Mouse (Mus musculus): ENCODE results near the gene Dhx16.

The Dhx16 gene

DNA sequence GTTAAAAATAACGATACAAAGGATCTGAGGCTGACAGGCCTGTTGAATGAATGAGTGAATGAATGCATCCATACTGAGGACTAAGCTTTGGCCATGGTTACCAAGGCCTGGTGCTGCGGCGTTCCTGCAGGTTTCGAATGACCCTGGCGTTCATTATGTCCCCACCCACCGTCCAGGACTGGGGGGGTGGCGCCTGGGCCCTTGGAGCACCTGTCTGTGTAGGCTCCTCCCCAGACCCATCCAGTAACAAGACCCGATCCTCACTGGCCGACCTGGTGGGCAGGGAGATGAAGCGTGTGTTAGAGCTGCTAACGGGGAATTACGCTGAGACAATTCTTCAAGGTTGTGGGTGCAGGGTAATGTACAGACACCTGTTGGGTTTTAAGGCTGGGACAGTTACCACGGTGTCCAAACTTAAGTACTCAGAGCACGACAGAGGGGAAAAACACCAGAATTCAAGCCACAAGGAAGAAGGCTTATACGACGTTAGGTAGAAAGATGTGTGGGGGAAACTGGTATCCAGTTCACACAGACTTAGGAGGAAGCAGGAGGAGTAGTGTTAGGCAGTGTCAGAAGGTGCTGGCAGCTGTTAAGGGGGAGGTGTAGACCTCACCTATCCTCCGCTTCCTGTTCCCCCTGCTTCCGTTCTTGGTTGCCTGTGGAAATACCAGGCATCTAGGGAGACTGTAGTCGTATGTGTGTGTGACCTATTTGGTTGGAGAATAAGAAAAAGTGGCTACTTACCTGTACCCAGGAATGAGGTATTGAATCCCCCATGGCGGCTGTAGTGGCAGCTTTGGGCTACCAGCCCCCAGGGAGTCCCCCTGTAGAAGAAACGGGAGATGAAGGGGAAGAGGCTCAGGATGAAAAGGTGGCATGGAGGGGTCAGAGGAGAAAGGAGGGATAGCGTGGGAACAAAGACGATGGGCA, 18.3 kb downstream of the Dhx16 start:
- DNase-seq (ENCODE audit: low read depth) = no peak

- DNase-seq (ENCODE audit: low read depth) = no peak
Observed at GRCm38 (mm10) chr17:35900636-35901035, 21.0 kb downstream of the Dhx16 start.

DNA sequence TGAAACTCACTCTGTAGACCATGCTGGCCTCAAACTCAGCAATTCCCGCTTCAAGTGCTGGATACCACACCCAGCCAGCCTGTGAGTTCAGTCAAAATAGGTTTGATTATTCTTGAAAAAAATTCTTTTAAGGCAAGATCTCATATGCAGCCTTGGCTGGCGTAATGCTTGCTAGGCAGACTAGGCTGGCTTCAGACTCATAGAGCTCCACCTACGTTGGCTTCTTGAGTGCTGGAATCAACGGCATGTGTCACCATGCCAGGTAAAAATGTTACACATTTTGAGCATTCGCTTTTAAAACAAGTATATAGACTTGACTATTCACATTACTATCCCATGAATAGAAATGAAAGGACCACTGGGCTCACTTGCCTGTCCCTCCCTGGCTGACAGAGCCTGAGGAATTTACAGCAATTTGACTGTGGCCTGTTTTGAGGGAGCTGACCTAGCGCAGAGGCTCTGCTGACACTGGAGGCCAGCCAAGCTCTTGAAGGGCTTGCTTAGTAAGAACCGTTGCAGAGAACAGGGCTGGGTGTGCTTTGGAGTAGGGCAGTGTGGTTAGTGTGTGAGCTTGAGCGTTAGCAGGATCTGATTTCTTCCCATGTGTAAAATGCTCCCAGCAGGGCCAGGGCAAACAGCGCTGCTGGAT, 23.8 kb downstream of the Dhx16 start:
- no peak for DNase-seq (ENCODE audit: low read depth)

DNA sequence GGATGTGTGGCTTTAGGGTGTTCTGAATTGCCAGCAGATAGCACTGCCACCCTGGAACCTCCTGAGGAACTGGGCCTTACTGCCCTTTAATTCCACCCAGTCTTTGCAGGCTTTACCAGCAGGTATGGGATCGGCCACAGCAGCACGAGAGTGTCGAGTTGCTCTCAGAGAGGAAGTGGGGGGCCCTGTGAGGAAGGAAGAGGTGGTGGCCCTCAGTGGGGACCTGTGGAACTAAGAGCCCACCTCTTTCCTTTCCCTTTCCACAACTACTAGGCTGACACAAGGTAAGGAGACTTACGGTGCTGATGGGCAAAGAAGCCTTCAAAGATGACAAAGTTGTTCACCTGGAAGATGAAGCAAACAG, 24.4 kb downstream of the Dhx16 start:
- DNase-seq (ENCODE audit: low read depth) = no peak

- DNase-seq (ENCODE audit: low read depth) = no peak
Observed at GRCm38 (mm10) chr17:35905587-35905986, 26.0 kb downstream of the Dhx16 start.

DNA sequence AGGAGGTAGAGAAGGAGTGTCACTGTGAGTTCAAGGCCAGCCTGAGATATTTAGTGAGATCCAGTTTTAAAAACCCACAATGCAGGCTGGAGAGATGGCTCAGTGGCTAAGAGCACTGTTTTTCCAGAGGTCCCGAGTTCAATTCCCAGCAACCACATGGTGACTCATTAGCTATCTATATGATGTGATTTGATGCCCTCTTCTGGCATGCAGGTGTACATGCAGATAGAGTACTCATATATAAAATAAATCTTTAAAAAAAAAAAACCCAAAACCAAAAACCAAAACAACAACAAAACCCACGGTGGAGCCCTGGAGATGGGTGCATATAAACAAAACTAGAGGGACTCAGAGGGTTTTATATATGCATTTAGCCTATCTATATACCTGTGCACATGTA, 28.0 kb downstream of the Dhx16 start:
- peak; percentile 64 for DNase-seq (ENCODE audit: low read depth)

GRCm38 (mm10) chr17:35909186-35909918, 29.7 kb downstream of the Dhx16 start:
- DNase-seq (ENCODE audit: low read depth) = peak; percentile 54

DNA sequence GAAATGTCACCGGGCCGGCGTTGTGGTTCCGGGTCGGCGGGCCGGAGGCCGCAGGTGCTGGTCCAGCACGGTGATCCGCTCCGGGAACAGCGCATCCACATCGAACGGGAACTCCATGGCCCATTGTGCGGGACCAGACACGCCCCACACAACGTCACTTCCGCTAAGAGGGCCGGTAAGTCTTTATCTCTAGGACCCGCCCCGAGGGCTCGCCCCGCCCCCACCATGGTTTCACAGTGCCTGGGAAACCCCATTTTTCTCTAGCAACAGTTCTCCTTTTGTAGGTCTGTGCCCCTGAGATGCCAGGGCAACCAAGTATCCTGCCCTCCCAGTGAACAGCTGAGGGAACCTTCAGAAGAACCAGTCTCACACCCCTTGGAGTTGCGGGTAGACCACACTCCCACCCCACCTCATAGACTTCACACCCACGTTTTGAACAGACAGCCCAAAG, 30.3 kb downstream of the Dhx16 start, which contains the start of gene Atat1:
TSS of gene Atat1 (minus strand) at position 157 of the 451 bp plus-strand sequence.
- peak; percentile 99 for DNase-seq (ENCODE audit: low read depth)

GRCm38 (mm10) chr17:35914975-35915374, 35.4 kb downstream of the Dhx16 start:
- peak; percentile 38 for DNase-seq (ENCODE audit: low read depth)

- DNase-seq (ENCODE audit: low read depth) = peak; percentile 61
Observed at GRCm38 (mm10) chr17:35915538-35916296, 36.1 kb downstream of the Dhx16 start.

GRCm38 (mm10) chr17:35916297-35917142, 36.9 kb downstream of the Dhx16 start, which contains the start of the genes Mrps18b and Ppp1r10:
Gene Mrps18b (minus strand): TSS chr17:35916389.
Gene Ppp1r10 (plus strand): TSS chr17:35916434.
- peak; percentile 100 for DNase-seq (ENCODE audit: low read depth)

- no peak for DNase-seq (ENCODE audit: low read depth)
Observed at GRCm38 (mm10) chr17:35917143-35917462, 37.5 kb downstream of the Dhx16 start.

GRCm38 (mm10) chr17:35917463-35918251, 38.0 kb downstream of the Dhx16 start:
- DNase-seq (ENCODE audit: low read depth) = peak; percentile 81

GRCm38 (mm10) chr17:35918276-35919059, 38.8 kb downstream of the Dhx16 start:
- peak; percentile 80 for DNase-seq (ENCODE audit: low read depth)

- peak; percentile 99 for DNase-seq (ENCODE audit: low read depth)
Observed at GRCm38 (mm10) chr17:35919060-35919715, 39.6 kb downstream of the Dhx16 start.

GRCm38 (mm10) chr17:35919864-35920301, 40.3 kb downstream of the Dhx16 start:
- no peak for DNase-seq (ENCODE audit: low read depth)

DNA sequence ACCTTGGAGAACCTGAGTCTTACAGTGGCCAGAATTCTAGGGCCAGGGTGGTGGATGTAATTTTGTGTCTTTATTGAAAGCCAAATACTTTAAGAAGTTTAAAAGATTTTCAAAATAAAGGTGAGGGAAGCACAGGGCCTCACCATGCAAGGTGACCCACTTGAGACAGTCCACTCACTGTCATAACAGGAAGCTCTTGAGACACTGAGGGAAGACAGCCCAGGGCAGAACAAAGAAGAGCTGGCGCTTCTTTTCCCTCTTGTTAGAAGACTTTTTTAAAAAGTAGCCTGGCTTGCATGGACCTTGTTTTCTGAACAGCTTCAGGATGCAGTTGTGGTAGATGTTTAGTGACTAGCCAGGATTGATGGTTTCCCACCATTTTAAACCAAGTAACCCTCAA, 40.8 kb downstream of the Dhx16 start:
- DNase-seq (ENCODE audit: low read depth) = no peak

GRCm38 (mm10) chr17:35920862-35921562, 41.4 kb downstream of the Dhx16 start:
- peak; percentile 65 for DNase-seq (ENCODE audit: low read depth)

Data from induced T-regulatory cell, adult 2 months (primary cell).